Mouse (Mus musculus) liver, embryonic 13.5 days (tissue): ENCODE data around the gene E2f1. TPM values are rescaled to one million over a fixed set of nuclear protein-coding genes. Genes with fewer than 3 reads are reported as not detected.
A peak's percentile ranks its signal among the peaks of the same experiment; 100 is the strongest.

Source experiments
- ATAC-seq: fragments of 200-750 bp; cut with Nextera tagmentation; 2 replicates; pipeline ENCODE4 v1.8.0; 2017; ENCODE audit warnings: low read depth, mild to moderate bottlenecking, moderate number of reproducible peaks, moderate library complexity
- DNase-seq: peaks from one replicate; pipeline ENCODE4 v3.0.0; 2022
- H3K27ac ChIP-seq: fragments of 300-500 bp; sonication (generic); 2 replicates; pipeline ENCODE4 v1.5.1; 2015; ENCODE audit warnings: moderate library complexity, mild to moderate bottlenecking, inconsistent platforms
- H3K27me3 ChIP-seq: fragments of 300-500 bp; sonication (generic); 2 replicates; pipeline ENCODE4 v1.6.1; 2015; ENCODE audit warnings: mild to moderate bottlenecking, inconsistent platforms
- H3K36me3 ChIP-seq: fragments of 300-500 bp; sonication (generic); 2 replicates; pipeline ENCODE4 v1.6.1; 2015; ENCODE audit warnings: mild to moderate bottlenecking, inconsistent platforms
- H3K4me1 ChIP-seq: fragments of 300-500 bp; sonication (generic); replicated peaks from 2 replicates; pipeline ENCODE4 v1.6.1; 2015; ENCODE audit warnings: inconsistent platforms
- H3K4me2 ChIP-seq: fragments of 300-500 bp; sonication (generic); 2 replicates; pipeline ENCODE4 v1.6.1; 2015; ENCODE audit warnings: inconsistent platforms, mild to moderate bottlenecking, moderate library complexity
- H3K4me3 ChIP-seq: fragments of 300-500 bp; sonication (generic); replicated peaks from 2 replicates; pipeline ENCODE4 v1.5.1; 2015; ENCODE audit warnings: mild to moderate bottlenecking, inconsistent platforms
- H3K9ac ChIP-seq: fragments of 300-500 bp; sonication (generic); 2 replicates; pipeline ENCODE4 v1.6.1; 2015; ENCODE audit warnings: mild to moderate bottlenecking, inconsistent platforms
- H3K9me3 ChIP-seq: fragments of 300-500 bp; sonication (generic); replicated peaks from 2 replicates; pipeline ENCODE4 v1.6.1; 2016; ENCODE audit warnings: inconsistent platforms
- WGBS: fragments of 180-500 bp; shearing (Covaris S2); methylation state at CpG from one replicate; pipeline ENCODE4 v1.1.7; 2015; ENCODE audit not compliant: insufficient replicate concordance; 5-methylcytosine and 5-hydroxymethylcytosine counted together
- polyA plus RNA-seq: library from polyadenylated mRNA; unstranded; fragments of >200 nt; fragmentation: Nextera tagmentation; extraction: Ambion mirVana; gene quantifications from 2 replicates; pipeline ENCODE4 v1.2.1, GENCODE M21; 2015

E2f1 gene
- polyA plus RNA-seq, 1 experiment from 2014 or later: 17.7 TPM

DNA sequence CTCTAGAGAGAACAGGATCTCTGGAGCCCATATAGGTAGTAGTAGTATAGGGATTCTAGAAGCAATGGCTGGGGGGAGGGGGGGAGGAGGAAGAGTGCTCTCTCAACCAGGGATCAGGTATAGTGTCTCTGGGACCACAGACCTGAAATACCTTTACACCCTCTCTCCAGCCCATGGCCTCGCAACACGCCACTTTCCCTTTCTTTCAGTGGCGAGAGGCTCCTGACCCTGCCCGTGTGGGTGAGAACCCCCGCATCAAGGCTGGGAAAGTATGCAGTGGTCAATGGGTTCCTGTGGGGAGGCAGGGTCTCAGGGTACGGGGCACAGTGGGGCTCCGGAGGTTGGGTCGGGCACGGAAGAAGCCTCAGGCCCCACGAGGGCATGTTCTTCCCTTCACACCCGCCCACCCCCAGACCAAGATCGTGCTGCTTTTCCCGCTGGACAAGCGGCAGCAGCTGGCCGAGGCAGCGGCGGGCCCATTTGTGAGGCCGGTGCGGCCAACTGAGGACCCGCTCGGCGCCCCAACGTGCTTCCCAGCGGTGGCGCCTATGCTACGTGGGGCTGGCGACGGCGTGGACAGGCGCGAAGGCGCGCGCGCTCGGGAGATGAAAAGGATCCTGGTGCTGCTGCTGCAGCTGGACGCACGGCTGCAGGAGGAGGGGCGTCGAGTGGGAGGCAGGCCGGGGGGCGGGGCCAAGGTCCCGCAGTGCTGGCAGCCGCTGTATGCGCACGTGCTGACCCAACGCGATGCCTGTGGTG lies 20.4 kb downstream of the E2f1 start:
- Histone ChIP-seq H3K4me2 (peak overlapping the region; percentile 81), H3K9me3 (no peaks in the 10 kb centered on the region), H3K27ac (no peak overlapping the region), H3K27me3 (peaks cover 41% of the 10 kb centered on the region), H3K4me1 (peaks cover 32% of the 10 kb centered on the region), H3K36me3 (no peaks in the 10 kb centered on the region), H3K9ac (peak overlapping the region; percentile 39), H3K4me3 (peak overlapping the region; percentile 49)
- ATAC-seq: peak; percentile 42
- DNase-seq: peak; percentile 61
- 5% methylated on average over 47 of the region's 48 CpGs for WGBS

DNA sequence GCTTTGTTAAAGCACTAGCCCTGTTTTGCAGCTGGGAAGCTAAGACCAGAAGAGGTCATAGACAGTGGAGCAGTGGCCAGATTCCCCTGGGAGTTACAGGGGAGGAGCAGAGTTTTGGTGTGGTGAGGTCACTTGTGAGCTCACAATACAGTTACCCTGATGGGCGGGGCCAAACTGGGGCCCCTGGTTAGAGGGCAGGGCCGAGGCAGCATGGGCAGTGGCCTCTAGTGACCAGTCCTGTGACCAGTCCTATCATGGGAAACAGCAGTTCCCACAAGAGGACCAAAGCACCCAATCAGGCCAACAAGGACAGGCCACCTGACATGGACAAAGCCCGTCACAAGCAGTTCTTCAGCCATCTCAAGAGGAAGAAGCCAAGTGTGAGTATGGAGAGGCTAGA lies 21.0 kb downstream of the E2f1 start:
- Histone ChIP-seq H3K4me1 (peaks cover 32% of the 10 kb centered on the region), H3K9me3 (no peaks in the 10 kb centered on the region), H3K27me3 (peaks cover 41% of the 10 kb centered on the region), H3K4me2 (peak overlapping the region; percentile 81; the same call in 1 of the 2 replicates), H3K27ac (no peak overlapping the region), H3K36me3 (no peaks in the 10 kb centered on the region), H3K9ac (peak overlapping the region; percentile 39; the same call in 1 of the 2 replicates), H3K4me3 (no peak overlapping the region)
- 41% methylated on average over 3 of the region's 3 CpGs for WGBS
- ATAC-seq (peak; percentile 55), DNase-seq (no peak)

DNA sequence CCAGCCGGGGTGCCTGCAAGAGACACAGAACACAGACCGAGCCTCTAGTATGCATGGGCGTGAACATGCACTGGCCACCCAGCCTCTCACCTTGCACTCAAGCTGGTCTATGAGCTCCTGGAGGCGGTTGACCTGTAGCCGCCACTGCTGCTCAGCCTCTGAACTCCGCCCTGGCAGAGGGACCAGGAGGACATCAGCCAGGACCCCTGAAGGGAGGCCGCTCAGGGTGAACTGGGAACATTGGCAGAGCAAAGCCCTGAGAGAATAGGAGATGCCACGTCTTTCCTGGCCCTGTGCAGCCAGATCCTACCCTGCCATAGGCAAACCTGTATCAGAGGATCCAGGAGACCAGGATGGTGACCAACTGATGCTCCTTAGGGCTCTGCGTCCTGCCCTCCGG lies 23.0 kb downstream of the E2f1 start, which contains the start of gene 1700003F12Rik:
Gene 1700003F12Rik, plus strand, starts transcription at position 375 of the 400 bp plus-strand sequence.
- Histone ChIP-seq H3K9ac (no peak within 1 kb of the TSS), H3K36me3 (0 out of 2 replicates have a peak, but pooled peaks cover 1% of the 10 kb centered on the region), H3K27me3 (peaks cover 33% of the 10 kb centered on the region), H3K4me3 (no peak within 1 kb of the TSS), H3K27ac (no peak within 1 kb of the TSS), H3K4me2 (no peak within 1 kb of the TSS), H3K4me1 (peaks cover 19% of the 10 kb centered on the region), H3K9me3 (no peaks in the 10 kb centered on the region)
- no peak for DNase-seq
- no peak for ATAC-seq
- WGBS: 87% methylated on average over 10 of the region's 10 CpGs

DNA sequence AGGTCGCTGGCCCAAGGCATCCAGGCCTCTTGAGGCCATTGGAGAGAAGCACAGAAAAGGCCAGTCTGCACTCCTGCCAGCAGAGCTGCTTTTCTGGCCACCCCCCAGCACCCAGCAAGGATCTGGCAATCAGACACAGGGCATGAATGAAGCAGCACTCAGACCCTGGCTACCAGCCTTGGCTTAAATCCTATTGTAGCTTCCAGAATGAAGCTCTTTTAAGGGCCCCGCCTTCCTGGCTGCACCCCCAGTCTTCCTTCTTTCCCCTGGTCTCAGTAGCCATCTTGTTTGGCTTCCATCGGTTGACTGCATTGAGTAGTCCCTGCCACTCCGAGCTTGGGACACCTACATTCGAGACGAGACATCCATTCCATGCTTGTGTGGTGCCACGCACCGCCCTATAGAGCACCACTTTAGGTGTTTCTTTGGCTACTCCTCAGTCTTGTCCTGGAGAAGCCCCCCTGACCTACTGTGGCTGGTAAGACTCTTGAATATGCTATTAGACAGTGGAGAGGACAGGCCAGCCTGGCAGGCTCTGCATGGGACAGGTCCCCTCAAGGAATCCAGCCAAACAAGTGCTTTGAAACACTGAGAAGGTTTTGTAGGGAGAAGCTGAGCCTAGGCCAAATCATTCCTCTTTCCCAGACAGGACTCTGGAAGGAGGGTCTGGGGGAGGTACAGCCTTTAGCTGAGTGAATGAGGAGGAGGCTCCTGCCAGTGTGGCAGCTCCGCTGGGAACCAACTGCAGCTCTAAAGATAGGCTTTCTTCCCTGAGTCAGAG lies 25.9 kb downstream of the E2f1 start:
- 0 out of 2 replicates have a peak, but pooled peaks cover 7% of the 10 kb centered on the region for H3K36me3 ChIP-seq
- H3K9ac ChIP-seq: no peak overlapping the region
- 73% methylated on average over 9 of the region's 9 CpGs for WGBS
- no peak overlapping the region for H3K4me3 ChIP-seq
- ATAC-seq: no peak
- no peaks in the 10 kb centered on the region for H3K9me3 ChIP-seq
- peaks cover 3% of the 10 kb centered on the region for H3K27me3 ChIP-seq
- no peak for DNase-seq
- no peak overlapping the region for H3K4me2 ChIP-seq
- H3K4me1 ChIP-seq: peaks cover 7% of the 10 kb centered on the region
- H3K27ac ChIP-seq: no peak overlapping the region

DNA sequence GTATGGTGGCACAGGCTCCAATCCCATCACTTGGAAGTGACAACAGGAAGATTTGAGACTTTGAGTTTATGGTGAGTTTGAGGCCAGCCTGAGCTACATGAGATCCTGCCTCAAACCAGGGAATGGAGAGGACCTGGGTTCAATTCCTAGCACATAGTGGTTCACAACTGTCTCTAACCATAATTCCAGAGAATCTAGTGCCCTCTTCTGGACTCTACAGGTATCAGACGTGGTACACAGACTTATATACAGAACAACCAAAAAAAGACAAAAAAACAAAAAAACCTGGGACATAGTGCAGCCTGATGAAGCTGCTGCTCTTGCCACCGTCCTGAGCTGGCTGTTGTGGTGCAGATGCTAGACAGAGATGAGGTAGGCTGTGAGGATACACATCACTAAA lies 28.1 kb downstream of the E2f1 start:
- Histone ChIP-seq H3K27ac (no peak overlapping the region), H3K36me3 (peaks cover 14% of the 10 kb centered on the region; the same call in 1 of the 2 replicates), H3K4me1 (peaks cover 8% of the 10 kb centered on the region), H3K9me3 (no peaks in the 10 kb centered on the region), H3K4me2 (no peak overlapping the region), H3K27me3 (no peaks in the 10 kb centered on the region), H3K9ac (no peak overlapping the region), H3K4me3 (no peak overlapping the region)
- DNase-seq (no peak), ATAC-seq (no peak)
- WGBS: 51% methylated on average over 2 of the region's 2 CpGs

DNA sequence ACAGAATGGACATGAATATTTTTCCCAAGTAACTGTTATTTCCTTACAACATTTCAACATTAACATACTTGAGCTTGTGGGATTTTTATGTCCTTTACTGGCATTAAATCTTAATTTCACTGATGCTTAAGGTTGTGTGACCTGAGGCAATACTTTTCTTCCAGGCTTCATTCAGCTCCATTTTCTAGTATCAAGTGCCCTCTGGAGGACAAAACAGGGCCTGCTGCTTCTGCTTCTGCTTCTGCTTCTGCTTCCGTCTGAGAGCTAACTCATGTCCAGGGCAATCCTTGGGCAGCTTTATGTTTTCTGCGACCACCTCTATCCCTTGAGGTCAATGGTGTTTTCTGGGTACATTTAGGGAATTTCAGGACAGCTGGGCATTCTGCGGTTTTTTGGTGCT lies 30.0 kb downstream of the E2f1 start:
- no peak overlapping the region for H3K4me2 ChIP-seq
- no peak overlapping the region for H3K4me3 ChIP-seq
- ATAC-seq (no peak), DNase-seq (no peak)
- H3K9me3 ChIP-seq: no peaks in the 10 kb centered on the region
- peaks cover 8% of the 10 kb centered on the region for H3K4me1 ChIP-seq
- H3K36me3 ChIP-seq: peaks cover 27% of the 10 kb centered on the region
- H3K27me3 ChIP-seq: no peaks in the 10 kb centered on the region
- no peak overlapping the region for H3K27ac ChIP-seq
- 71% methylated on average over 3 of the region's 3 CpGs for WGBS
- H3K9ac ChIP-seq: no peak overlapping the region

DNA sequence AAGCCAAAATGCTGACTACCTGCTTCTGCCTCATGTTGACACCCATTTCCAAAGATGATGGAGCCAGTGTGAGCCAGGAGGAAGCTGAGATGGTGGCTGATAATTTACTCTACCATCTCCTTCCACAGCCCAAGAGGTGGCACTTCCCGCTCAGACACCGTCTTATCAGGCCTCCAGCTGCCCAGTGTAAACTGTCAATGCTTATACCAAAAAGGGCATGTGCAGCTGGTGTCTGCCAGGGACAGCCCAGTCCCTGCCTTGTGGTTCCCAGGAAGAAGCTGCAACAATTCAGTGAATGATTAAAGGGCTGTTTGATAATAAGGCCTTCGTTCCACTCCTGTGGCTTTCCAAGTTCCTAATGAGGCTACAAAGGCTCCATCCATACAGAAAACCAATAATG lies 31.0 kb downstream of the E2f1 start:
- Histone ChIP-seq H3K4me3 (no peak overlapping the region), H3K36me3 (peaks cover 35% of the 10 kb centered on the region), H3K9me3 (no peaks in the 10 kb centered on the region), H3K4me2 (no peak overlapping the region), H3K9ac (no peak overlapping the region), H3K4me1 (peaks cover 8% of the 10 kb centered on the region), H3K27me3 (no peaks in the 10 kb centered on the region), H3K27ac (no peak overlapping the region)
- DNase-seq (no peak), ATAC-seq (peak; percentile 53; the same call in 1 of the 2 replicates)
- WGBS: 30% methylated on average over 3 of the region's 3 CpGs

DNA sequence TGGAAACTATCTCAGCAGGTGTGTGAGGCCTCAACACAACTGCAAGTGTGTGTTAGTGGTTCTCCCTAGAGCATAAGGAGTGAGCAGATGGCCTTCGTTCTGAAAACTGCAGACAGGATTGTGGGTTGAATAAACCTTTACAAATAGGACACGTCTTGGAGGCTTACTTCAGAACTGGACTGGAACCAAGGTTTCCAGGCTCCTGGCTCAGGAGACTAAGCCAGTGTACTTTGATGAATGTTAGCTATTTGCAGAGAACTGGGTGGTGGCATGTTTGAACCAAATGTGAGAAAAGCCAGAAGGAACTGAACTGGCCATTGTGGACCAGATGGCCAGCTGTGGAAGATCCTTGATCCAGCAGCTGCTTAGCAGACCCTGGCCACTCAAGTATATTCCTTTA lies 31.4 kb downstream of the E2f1 start:
- Histone ChIP-seq H3K36me3 (peaks cover 35% of the 10 kb centered on the region), H3K27me3 (no peaks in the 10 kb centered on the region), H3K27ac (no peak overlapping the region), H3K9ac (no peak overlapping the region), H3K9me3 (no peaks in the 10 kb centered on the region), H3K4me3 (no peak overlapping the region), H3K4me2 (no peak overlapping the region), H3K4me1 (peaks cover 8% of the 10 kb centered on the region)
- ATAC-seq (no peak), DNase-seq (no peak)
- WGBS: 67% methylated on average over 2 of the region's 2 CpGs

DNA sequence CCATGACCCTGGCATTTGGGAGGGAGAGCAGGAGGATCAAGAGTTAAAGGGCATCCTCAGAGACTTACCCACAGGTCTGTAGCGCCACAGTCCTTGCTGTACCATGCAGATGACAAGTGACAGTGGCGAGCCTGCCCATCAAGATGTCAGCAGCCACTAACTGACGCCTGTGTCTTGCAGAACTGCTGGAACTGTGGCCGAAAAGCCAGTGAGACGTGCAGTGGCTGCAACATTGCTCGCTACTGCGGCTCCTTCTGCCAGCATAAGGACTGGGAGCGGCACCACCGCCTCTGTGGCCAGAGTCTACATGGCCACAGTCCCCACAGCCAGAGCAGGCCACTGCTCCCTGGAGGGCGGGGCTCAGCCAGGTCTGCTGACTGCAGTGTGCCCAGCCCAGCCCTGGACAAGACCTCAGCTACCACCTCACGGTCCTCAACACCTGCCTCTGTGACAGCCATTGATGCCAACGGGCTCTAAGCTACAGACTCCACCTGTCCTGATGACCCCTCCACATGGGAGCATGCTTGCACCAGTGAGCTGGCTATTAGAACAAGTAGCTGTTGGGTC lies 34.9 kb downstream of the E2f1 start:
- H3K4me3 ChIP-seq: no peak overlapping the region
- no peak overlapping the region for H3K4me2 ChIP-seq
- H3K36me3 ChIP-seq: peaks cover 45% of the 10 kb centered on the region
- H3K9me3 ChIP-seq: no peaks in the 10 kb centered on the region
- WGBS: 87% methylated on average over 12 of the region's 12 CpGs
- H3K27ac ChIP-seq: no peak overlapping the region
- DNase-seq (no peak), ATAC-seq (no peak)
- no peak overlapping the region for H3K9ac ChIP-seq
- no peaks in the 10 kb centered on the region for H3K27me3 ChIP-seq
- peaks cover 21% of the 10 kb centered on the region for H3K4me1 ChIP-seq

DNA sequence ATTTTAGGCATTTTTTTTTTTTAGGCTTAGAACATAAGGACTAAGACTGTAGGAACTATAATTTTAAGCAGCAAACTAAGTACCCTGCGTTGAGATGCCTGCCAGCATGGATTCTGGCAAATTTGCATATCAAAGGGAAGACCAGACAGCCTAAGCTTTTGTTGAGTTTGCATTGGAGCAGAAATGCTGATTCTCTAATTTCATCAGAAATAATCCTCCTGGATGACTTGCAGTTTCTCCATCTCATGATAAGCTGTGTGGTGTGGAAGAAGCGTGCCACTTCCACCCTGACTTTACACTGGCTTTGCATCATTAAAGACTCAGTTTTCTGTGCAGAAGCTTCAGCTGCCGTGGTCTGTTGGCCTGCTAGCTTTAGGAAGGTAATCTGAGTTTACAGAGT lies 36.8 kb downstream of the E2f1 start:
- no peak for ATAC-seq
- no peak overlapping the region for H3K27ac ChIP-seq
- H3K9me3 ChIP-seq: no peaks in the 10 kb centered on the region
- no peak overlapping the region for H3K4me3 ChIP-seq
- DNase-seq: no peak
- no peak overlapping the region for H3K9ac ChIP-seq
- peaks cover 53% of the 10 kb centered on the region for H3K36me3 ChIP-seq
- H3K4me2 ChIP-seq: no peak overlapping the region
- WGBS: 54% methylated on average over 3 of the region's 3 CpGs
- H3K4me1 ChIP-seq: peaks cover 13% of the 10 kb centered on the region
- no peaks in the 10 kb centered on the region for H3K27me3 ChIP-seq

DNA sequence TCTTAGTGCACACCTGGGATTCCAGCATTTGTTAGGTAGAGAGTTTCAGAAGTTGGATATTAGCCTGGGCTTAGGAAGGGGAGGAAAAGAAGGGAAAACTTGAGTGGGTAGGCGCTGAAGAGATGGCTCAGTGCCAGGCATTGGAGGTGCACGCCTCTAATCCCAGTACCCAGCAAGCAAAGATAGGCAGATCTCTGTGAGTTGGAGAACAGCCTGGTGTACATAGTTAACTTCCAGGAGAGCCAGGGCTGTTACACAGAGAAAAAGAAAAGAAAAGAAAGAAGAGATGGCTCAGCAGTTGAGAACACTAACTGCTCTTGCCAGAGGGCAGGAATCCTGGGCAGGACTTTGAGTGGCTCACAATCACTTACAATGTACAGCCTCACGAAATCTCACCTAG lies 43.2 kb downstream of the E2f1 start:
- WGBS: 76% methylated on average over 3 of the region's 3 CpGs
- peaks cover 55% of the 10 kb centered on the region for H3K36me3 ChIP-seq
- no peak for DNase-seq
- H3K4me3 ChIP-seq: no peak overlapping the region
- H3K4me1 ChIP-seq: 0 out of 2 replicates have a peak, but pooled peaks cover 7% of the 10 kb centered on the region
- H3K27me3 ChIP-seq: no peaks in the 10 kb centered on the region
- H3K9ac ChIP-seq: no peak overlapping the region
- no peak overlapping the region for H3K4me2 ChIP-seq
- no peaks in the 10 kb centered on the region for H3K9me3 ChIP-seq
- H3K27ac ChIP-seq: no peak overlapping the region
- ATAC-seq: no peak
